Mouse (Mus musculus): ENCODE measurements around the gene Wnt3a.

Wnt3a gene

GRCm38 (mm10) chr11:59290702-59291303, at the start of gene Wnt3a:
Wnt3a (minus strand) TSS chr11:59290752.
- DNase-seq (ENCODE audit: extremely low read depth, low read depth): no peak

- DNase-seq (ENCODE audit: extremely low read depth, low read depth): no peak
Observed at GRCm38 (mm10) chr11:59338736-59339120, 48.2 kb upstream of the Wnt3a start.

GRCm38 (mm10) chr11:59337955-59338735, 47.6 kb upstream of the Wnt3a start:
- no peak for DNase-seq (ENCODE audit: extremely low read depth, low read depth)

- no peak for DNase-seq (ENCODE audit: extremely low read depth, low read depth)
Observed at GRCm38 (mm10) chr11:59336381-59336780, 45.8 kb upstream of the Wnt3a start.

- no peak for DNase-seq (ENCODE audit: extremely low read depth, low read depth)
Observed at GRCm38 (mm10) chr11:59335942-59336341, 45.4 kb upstream of the Wnt3a start.

- DNase-seq (ENCODE audit: extremely low read depth, low read depth): no peak
Observed at GRCm38 (mm10) chr11:59335150-59335549, 44.6 kb upstream of the Wnt3a start.

GRCm38 (mm10) chr11:59332938-59333337, 42.4 kb upstream of the Wnt3a start:
- DNase-seq (ENCODE audit: extremely low read depth, low read depth): no peak

- no peak for DNase-seq (ENCODE audit: extremely low read depth, low read depth)
Observed at GRCm38 (mm10) chr11:59331167-59331869, 40.8 kb upstream of the Wnt3a start.

GRCm38 (mm10) chr11:59330560-59330959, 40.0 kb upstream of the Wnt3a start:
- DNase-seq (ENCODE audit: extremely low read depth, low read depth): peak; percentile 11

GRCm38 (mm10) chr11:59329616-59330015, 39.1 kb upstream of the Wnt3a start:
- DNase-seq (ENCODE audit: extremely low read depth, low read depth): no peak

- no peak for DNase-seq (ENCODE audit: extremely low read depth, low read depth)
Observed at GRCm38 (mm10) chr11:59327625-59328024, 37.1 kb upstream of the Wnt3a start.

- DNase-seq (ENCODE audit: extremely low read depth, low read depth): no peak
Observed at GRCm38 (mm10) chr11:59324777-59325176, 34.2 kb upstream of the Wnt3a start.

GRCm38 (mm10) chr11:59322988-59323387, 32.4 kb upstream of the Wnt3a start:
- DNase-seq (ENCODE audit: extremely low read depth, low read depth): no peak

- no peak for DNase-seq (ENCODE audit: extremely low read depth, low read depth)
Observed at GRCm38 (mm10) chr11:59316517-59316916, 26.0 kb upstream of the Wnt3a start.

GRCm38 (mm10) chr11:59313944-59314343, 23.4 kb upstream of the Wnt3a start:
- DNase-seq (ENCODE audit: extremely low read depth, low read depth): no peak

GRCm38 (mm10) chr11:59313029-59313811, 22.7 kb upstream of the Wnt3a start:
- no peak for DNase-seq (ENCODE audit: extremely low read depth, low read depth)

GRCm38 (mm10) chr11:59312501-59312900, 21.9 kb upstream of the Wnt3a start:
- DNase-seq (ENCODE audit: extremely low read depth, low read depth): no peak

GRCm38 (mm10) chr11:59312060-59312459, 21.5 kb upstream of the Wnt3a start:
- DNase-seq (ENCODE audit: extremely low read depth, low read depth): no peak

- no peak for DNase-seq (ENCODE audit: extremely low read depth, low read depth)
Observed at GRCm38 (mm10) chr11:59309976-59310375, 19.4 kb upstream of the Wnt3a start.

GRCm38 (mm10) chr11:59309106-59309805, 18.7 kb upstream of the Wnt3a start:
- no peak for DNase-seq (ENCODE audit: extremely low read depth, low read depth)

- no peak for DNase-seq (ENCODE audit: extremely low read depth, low read depth)
Observed at GRCm38 (mm10) chr11:59308625-59309024, 18.1 kb upstream of the Wnt3a start.
